Mouse (Mus musculus) lung, adult 2 months (tissue): Measurements from ENCODE around the gene Acap3. TPM values are rescaled to one million over a fixed set of nuclear protein-coding genes. Genes with fewer than 3 reads are reported as not detected.

Experiments used
- DNase-seq: peaks from one replicate; pipeline ENCODE4 v3.0.0; 2022
- H3K4me1 ChIP-seq: fragments of 200-500 bp; 2 replicates; pipeline ENCODE4 v1.6.1; 2011; ENCODE audit warnings: low read length; ENCODE audit not compliant: control insufficient read depth, insufficient read depth
- H3K4me3 ChIP-seq: fragments of 200-500 bp; replicated peaks from 2 replicates; pipeline ENCODE3; 2011; ENCODE audit warnings: low read depth, mild to moderate bottlenecking, control low read depth, low read length; ENCODE audit errors: extremely low read depth
- CTCF ChIP-seq: fragments of 200-500 bp; IDR thresholded peaks from 2 replicates; pipeline ENCODE4 v1.5.1; 2011; ENCODE audit warnings: mild to moderate bottlenecking, low read length, control low read depth; ENCODE audit not compliant: insufficient read depth
- POLR2A ChIP-seq: fragments of 200-500 bp; IDR thresholded peaks from 2 replicates; pipeline ENCODE4 v1.6.1; 2011; ENCODE audit warnings: low read depth, mild to moderate bottlenecking, control low read depth, low read length, borderline replicate concordance; ENCODE audit errors: extremely low read depth
- WGBS: fragments of 180-500 bp; shearing (Covaris S2); methylation state at CpG from one replicate; pipeline ENCODE4 v1.1.7; 2018; 5-methylcytosine and 5-hydroxymethylcytosine counted together
- polyA plus RNA-seq: library from polyadenylated mRNA; depleted of rRNA; stranded (reverse); fragments of >200 nt; gene quantifications from 2 replicates; pipeline ENCODE4 v1.2.3, GENCODE M21; 2012; rRNA removed

Acap3 gene
- polyA plus RNA-seq, 1 experiment: 48.3 TPM

- WGBS: 81% methylated on average over 9 of the region's 9 CpGs
- Histone ChIP-seq H3K4me1 (0 out of 2 replicates have a peak, but pooled peaks cover 3% of the 10 kb centered on the region), H3K4me3 (no peak overlapping the region)
- TF ChIP-seq CTCF (no peak), POLR2A (no peak)
- peak; percentile 2 for DNase-seq
Measured at GRCm38 (mm10) chr4:155906125-155906524, 14.5 kb downstream of the Acap3 start.

- DNase-seq: no peak
- 63% methylated on average over 11 of the region's 11 CpGs for WGBS
- H3K4me1 ChIP-seq: no peaks in the 10 kb centered on the region
- no peak for TF ChIP-seq CTCF
- no peak for TF ChIP-seq POLR2A
- no peak overlapping the region for H3K4me3 ChIP-seq
Measured at GRCm38 (mm10) chr4:155907003-155907402, 15.4 kb downstream of the Acap3 start.

GRCm38 (mm10) chr4:155908281-155908680 lies 16.7 kb downstream of the Acap3 start:
- TF ChIP-seq POLR2A (no peak), CTCF (no peak)
- WGBS: 66% methylated on average over 7 of the region's 7 CpGs
- peak; percentile 1 for DNase-seq
- Histone ChIP-seq H3K4me3 (no peak overlapping the region), H3K4me1 (no peaks in the 10 kb centered on the region)

- 0 out of 2 replicates have a peak, but pooled peaks have one; percentile 4 for TF ChIP-seq POLR2A
- no peak for TF ChIP-seq CTCF
- WGBS: 83% methylated on average over 4 of the region's 4 CpGs
- peak; percentile 2 for DNase-seq
- H3K4me3 ChIP-seq: no peak overlapping the region
- no peaks in the 10 kb centered on the region for H3K4me1 ChIP-seq
Measured at GRCm38 (mm10) chr4:155908751-155909150, 17.1 kb downstream of the Acap3 start.

GRCm38 (mm10) chr4:155932031-155932430 lies 40.4 kb downstream of the Acap3 start:
- no peak overlapping the region for H3K4me3 ChIP-seq
- WGBS: 57% methylated on average over 1 of the region's 1 CpGs
- no peaks in the 10 kb centered on the region for H3K4me1 ChIP-seq
- TF ChIP-seq CTCF: no peak
- no peak for DNase-seq

- H3K4me3 ChIP-seq: peak overlapping the region; percentile 75
- DNase-seq: no peak
- 2% methylated on average over 17 of the region's 17 CpGs for WGBS
- peaks cover 6% of the 10 kb centered on the region for H3K4me1 ChIP-seq
- TF ChIP-seq CTCF: no peak
- no peak for TF ChIP-seq POLR2A
Measured at GRCm38 (mm10) chr4:155943049-155943452, 51.4 kb downstream of the Acap3 start.

GRCm38 (mm10) chr4:155943534-155944249 lies 52.1 kb downstream of the Acap3 start, which contains the start of gene Ube2j2:
TSS of gene Ube2j2 (plus strand) at chr4:155943831.
- WGBS: under 1% methylated on average over 81 of the region's 85 CpGs
- TF ChIP-seq CTCF: no peak
- TF ChIP-seq POLR2A: peak; percentile 59; the same call in 1 of the 2 replicates
- DNase-seq: peak; percentile 99

GRCm38 (mm10) chr4:155944271-155944670 lies 52.6 kb downstream of the Acap3 start:
- DNase-seq: no peak
- no peak for TF ChIP-seq CTCF
- TF ChIP-seq POLR2A: no peak
- WGBS: under 1% methylated on average over 17 of the region's 17 CpGs

More at GRCm38 (mm10) chr4:155943534-155944249, 52.1 kb downstream of the Acap3 start, which contains the start of gene Ube2j2:
- H3K4me3 ChIP-seq: peak within 1 kb of the TSS; percentile 75
- H3K4me1 ChIP-seq: peaks cover 6% of the 10 kb centered on the region

GRCm38 (mm10) chr4:155947094-155947493 lies 55.5 kb downstream of the Acap3 start:
- TF ChIP-seq CTCF: no peak
- no peak for TF ChIP-seq POLR2A
- no peak for DNase-seq
- peaks cover 6% of the 10 kb centered on the region for H3K4me1 ChIP-seq
- H3K4me3 ChIP-seq: no peak overlapping the region

More at GRCm38 (mm10) chr4:155944271-155944670, 52.6 kb downstream of the Acap3 start:
- H3K4me1 ChIP-seq: peaks cover 6% of the 10 kb centered on the region
- peak overlapping the region; percentile 75 for H3K4me3 ChIP-seq

- no peak for DNase-seq
- TF ChIP-seq CTCF (no peak), POLR2A (no peak)
- Histone ChIP-seq H3K4me3 (no peak overlapping the region), H3K4me1 (no peaks in the 10 kb centered on the region)
- 93% methylated on average over 6 of the region's 6 CpGs for WGBS
Measured at GRCm38 (mm10) chr4:155955491-155955890, 63.9 kb downstream of the Acap3 start.

Other genes starting within 250 kb of the Acap3 start
- gene Gm10563, start 246.4 kb upstream of the Acap3 start, polyA plus RNA-seq: not detected in 2 replicates
- gene Mmp23, start 238.4 kb upstream of the Acap3 start, polyA plus RNA-seq: 30.8 and 42.7 TPM in 2 replicates
- gene Mib2, start 222.6 kb upstream of the Acap3 start, polyA plus RNA-seq: 90.1 and 92.0 TPM in 2 replicates
- 10.6 and 11.8 TPM in 2 replicates for gene Fndc10, start 197.5 kb upstream of the Acap3 start, polyA plus RNA-seq
- 103 and 128 TPM in 2 replicates for gene Ssu72, start 187.0 kb upstream of the Acap3 start, polyA plus RNA-seq
- gene Tmem240, start 157.0 kb upstream of the Acap3 start, polyA plus RNA-seq: 1.6 and 1.8 TPM in 2 replicates
- gene Atad3a, start 130.7 kb upstream of the Acap3 start, polyA plus RNA-seq: 44.5 and 48.4 TPM in 2 replicates
- gene Vwa1, start 117.1 kb upstream of the Acap3 start, polyA plus RNA-seq: 9.2 and 11.8 TPM in 2 replicates
- 0.38 and 0.52 TPM in 2 replicates for gene Tmem88b, start 105.9 kb upstream of the Acap3 start, polyA plus RNA-seq
- gene Ankrd65, start 101.4 kb upstream of the Acap3 start, polyA plus RNA-seq: 15.7 and 17.3 TPM in 2 replicates
- 36.9 and 40.0 TPM in 2 replicates for gene Mrpl20, start 88.9 kb upstream of the Acap3 start, polyA plus RNA-seq
- gene Ccnl2, start 79.3 kb upstream of the Acap3 start, polyA plus RNA-seq: 59.8 and 62.5 TPM in 2 replicates
- gene Aurkaip1, start 60.5 kb upstream of the Acap3 start, polyA plus RNA-seq: 120 and 151 TPM in 2 replicates
- 994 and 1,263 TPM in 2 replicates for gene Mxra8, start 52.1 kb upstream of the Acap3 start, polyA plus RNA-seq
- gene Dvl1, start 44.4 kb upstream of the Acap3 start, polyA plus RNA-seq: 128 and 159 TPM in 2 replicates
- gene Tas1r3, start 28.5 kb upstream of the Acap3 start, polyA plus RNA-seq: 1.6 TPM in 2 replicates
- 30.3 and 33.3 TPM in 2 replicates for gene Cptp, start 22.4 kb upstream of the Acap3 start, polyA plus RNA-seq
- gene Ints11, start 22.3 kb upstream of the Acap3 start, polyA plus RNA-seq: 26.7 and 27.3 TPM in 2 replicates
- gene Pusl1, start within 50 bp of the Acap3 start, polyA plus RNA-seq: 82.2 and 88.0 TPM in 2 replicates
- 62.0 and 65.4 TPM in 2 replicates for gene Ube2j2, start 52.0 kb downstream of the Acap3 start, polyA plus RNA-seq
- 22.1 and 23.1 TPM in 2 replicates for gene C1qtnf12, start 70.5 kb downstream of the Acap3 start, polyA plus RNA-seq
- gene B3galt6, start 100.8 kb downstream of the Acap3 start, polyA plus RNA-seq: 6.1 and 7.4 TPM in 2 replicates
- 54.3 and 63.6 TPM in 2 replicates for gene Sdf4, start 101.0 kb downstream of the Acap3 start, polyA plus RNA-seq
- 5.4 and 7.3 TPM in 2 replicates for gene Tnfrsf4, start 122.0 kb downstream of the Acap3 start, polyA plus RNA-seq
- 4.3 and 5.2 TPM in 2 replicates for gene Tnfrsf18, start 134.3 kb downstream of the Acap3 start, polyA plus RNA-seq
- 5.8 and 7.2 TPM in 2 replicates for gene Ttll10, start 167.6 kb downstream of the Acap3 start, polyA plus RNA-seq
- 13.8 and 16.3 TPM in 2 replicates for gene 9430015G10Rik, start 218.2 kb downstream of the Acap3 start, polyA plus RNA-seq
- 0.32 and 2.7 TPM in 2 replicates for gene Rnf223, start 238.7 kb downstream of the Acap3 start, polyA plus RNA-seq